Mouse (Mus musculus) lung, adult 2 months (tissue): Measurements from ENCODE around the gene Snip1.

Source experiments
- CTCF ChIP-seq: fragments of 200-500 bp; IDR thresholded peaks from 2 replicates; pipeline ENCODE4 v1.5.1; 2011; ENCODE audit warnings: mild to moderate bottlenecking, low read length, control low read depth; ENCODE audit not compliant: insufficient read depth
- POLR2A ChIP-seq: fragments of 200-500 bp; IDR thresholded peaks from 2 replicates; pipeline ENCODE4 v1.6.1; 2011; ENCODE audit warnings: low read depth, mild to moderate bottlenecking, control low read depth, low read length, borderline replicate concordance; ENCODE audit errors: extremely low read depth

GRCm38 (mm10) chr4:125119070-125119469 lies 52.6 kb downstream of the Snip1 start:
- TF ChIP-seq POLR2A = no peak
- no peak for TF ChIP-seq CTCF
